Mouse (Mus musculus) testis, adult 2 months (tissue): ENCODE measurements at regions not wholly inside any gene's neighbourhood (a gene's known extent, or its start where the extent isn't known, plus 50 kb on each side); places are given as distances from the start of the nearest gene placed in this dataset.

Source experiments
- CTCF ChIP-seq: fragments of 200-500 bp; IDR thresholded peaks from 2 replicates; pipeline ENCODE4 v1.5.1; 2012; ENCODE audit warnings: low read depth, mild to moderate bottlenecking, inconsistent platforms, low read length, moderate library complexity; ENCODE audit not compliant: control insufficient read depth, insufficient read depth, insufficient replicate concordance
- POLR2A ChIP-seq: fragments of 200-500 bp; IDR thresholded peaks from 2 replicates; pipeline ENCODE4 v1.6.1; 2012; ENCODE audit warnings: low read depth, mild to moderate bottlenecking, inconsistent platforms, low read length, moderate library complexity; ENCODE audit not compliant: control insufficient read depth

DNA sequence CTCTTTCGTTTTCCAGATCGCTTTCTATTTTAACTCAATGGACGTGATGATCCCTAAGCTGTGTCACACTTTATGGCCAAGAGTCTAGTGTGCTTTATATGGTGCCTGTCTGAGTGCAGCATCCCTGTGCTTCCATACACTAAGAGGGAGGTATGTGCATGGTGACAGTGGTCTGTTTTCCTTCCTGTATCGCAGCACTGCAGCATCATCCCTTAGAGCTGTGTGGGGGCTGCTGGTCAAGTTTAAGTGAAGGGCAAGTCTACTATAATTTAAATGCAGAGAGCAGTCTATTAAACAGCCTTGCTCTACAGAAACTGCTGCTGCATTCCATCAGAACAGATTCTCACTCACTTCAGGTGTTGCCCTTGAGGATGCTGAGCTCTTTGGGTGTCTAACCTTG is 213.8 kb upstream of the Sel1l start:
- TF ChIP-seq POLR2A (no peak), CTCF (no peak)
